Mouse (Mus musculus): ENCODE measurements around the gene Tmx2.
"Not testable (repeated sequence)": the region's sequence is repeated elsewhere in the genome, so short reads cannot be mapped to it uniquely, and the experiment has no call there.

Tmx2 gene

GRCm38 (mm10) chr2:84682605-84683183, 3.8 kb upstream of the Tmx2 start:
- DNase-seq = no peak

GRCm38 (mm10) chr2:84677968-84678880, 716 bp downstream of the Tmx2 start, which contains the start of the genes Gm28635 and Med19:
Gene Gm28635 (minus strand): TSS chr2:84678041.
Gene Med19 (plus strand): TSS chr2:84678402.
- peak; percentile 84 for DNase-seq

GRCm38 (mm10) chr2:84677270-84677967, 1.5 kb downstream of the Tmx2 start:
- DNase-seq = no peak

DNA sequence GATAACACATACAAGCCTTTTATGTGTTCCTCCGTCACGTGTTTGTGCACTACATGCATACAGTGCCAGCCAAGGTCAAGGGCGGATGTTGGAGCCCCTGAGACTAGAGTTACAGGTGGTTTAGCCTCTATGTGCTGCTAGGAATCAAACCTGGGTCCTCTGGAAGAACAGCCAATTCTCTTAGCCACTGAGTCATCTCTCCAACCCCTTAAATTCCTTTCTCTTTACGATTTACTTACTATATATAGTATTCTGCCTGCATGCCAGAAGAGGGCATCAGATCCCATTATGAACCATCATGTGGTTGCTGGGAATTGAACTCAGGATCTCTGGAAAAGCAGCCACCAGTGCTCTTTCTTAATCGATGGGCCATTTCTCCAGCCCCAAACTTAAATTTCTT, 7.4 kb downstream of the Tmx2 start:
- DNase-seq = not testable (repeated sequence)

DNA sequence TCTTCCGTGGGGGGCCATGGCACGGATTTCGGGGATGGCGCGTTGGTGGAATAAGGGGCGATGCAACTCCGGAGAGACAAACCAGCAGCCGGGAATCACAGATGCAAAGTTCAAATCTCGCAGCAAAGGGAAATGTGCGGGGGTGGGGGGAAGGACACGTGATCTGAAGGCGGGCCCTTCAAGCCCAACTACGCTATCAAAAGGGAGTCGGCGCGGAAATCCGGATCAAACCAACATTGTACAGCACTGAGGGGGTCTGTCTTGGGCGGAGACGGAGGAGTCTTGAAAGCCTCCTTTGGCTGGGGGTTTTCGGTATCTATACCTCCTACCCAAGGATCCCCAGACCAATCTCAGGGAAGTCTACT, 8.4 kb downstream of the Tmx2 start, which contains the start of gene Selenoh:
Gene Selenoh, minus strand, starts transcription at position 202 of the 365 bp plus-strand sequence.
- peak; percentile 87 for DNase-seq

- DNase-seq = no peak
These were observed 8.9 kb downstream of the Tmx2 start for GRCm38 (mm10) chr2:84669828-84670568.

DNA sequence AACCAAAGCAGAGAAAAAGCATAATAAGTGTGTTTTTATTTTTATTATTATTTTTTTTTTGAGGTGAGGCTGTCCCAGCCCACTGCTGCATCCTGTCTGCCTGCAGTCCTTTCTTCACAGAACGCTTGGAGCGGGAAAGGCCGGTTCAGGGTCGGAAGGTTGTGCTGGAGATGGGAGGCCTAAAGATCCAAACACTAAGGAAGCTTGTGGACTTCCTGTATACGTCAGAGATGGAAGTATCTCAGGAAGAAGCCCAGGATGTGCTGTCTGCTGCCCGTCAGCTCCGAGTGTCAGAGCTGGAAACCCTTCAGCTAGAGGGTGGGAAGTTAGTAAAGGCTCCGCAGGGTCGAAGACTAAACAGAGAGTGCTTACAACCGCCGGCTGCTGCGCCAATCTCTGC, 12.9 kb downstream of the Tmx2 start:
- no peak for DNase-seq

GRCm38 (mm10) chr2:84662866-84663265, 16.1 kb downstream of the Tmx2 start:
- peak; percentile 80 for DNase-seq

DNA sequence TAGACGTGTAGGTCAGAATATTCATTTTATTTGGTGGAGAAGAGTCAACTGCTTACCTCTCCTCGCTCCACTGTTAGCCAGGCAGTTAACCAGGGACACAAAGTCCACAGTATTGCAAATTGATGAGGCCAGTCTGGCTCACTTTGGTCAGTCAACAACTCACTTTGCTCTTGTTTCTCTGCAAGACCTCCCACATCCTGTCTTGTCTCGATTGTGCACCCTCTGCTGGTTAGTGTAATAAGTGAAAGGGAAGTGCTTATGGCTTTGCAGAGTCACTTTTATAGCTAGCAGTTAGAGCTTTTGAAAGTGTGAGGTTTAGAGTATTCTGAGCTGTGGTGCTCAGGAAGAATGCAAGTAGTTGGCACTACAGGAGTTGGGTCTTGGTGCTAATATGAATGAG, 18.7 kb downstream of the Tmx2 start:
- peak; percentile 46 for DNase-seq

- DNase-seq = no peak
These were observed 20.1 kb downstream of the Tmx2 start, which contains the start of gene Btbd18 for GRCm38 (mm10) chr2:84658806-84659205. Gene Btbd18 (plus strand): TSS chr2:84659079.

GRCm38 (mm10) chr2:84655864-84656263, 23.1 kb downstream of the Tmx2 start:
- DNase-seq = no peak

DNA sequence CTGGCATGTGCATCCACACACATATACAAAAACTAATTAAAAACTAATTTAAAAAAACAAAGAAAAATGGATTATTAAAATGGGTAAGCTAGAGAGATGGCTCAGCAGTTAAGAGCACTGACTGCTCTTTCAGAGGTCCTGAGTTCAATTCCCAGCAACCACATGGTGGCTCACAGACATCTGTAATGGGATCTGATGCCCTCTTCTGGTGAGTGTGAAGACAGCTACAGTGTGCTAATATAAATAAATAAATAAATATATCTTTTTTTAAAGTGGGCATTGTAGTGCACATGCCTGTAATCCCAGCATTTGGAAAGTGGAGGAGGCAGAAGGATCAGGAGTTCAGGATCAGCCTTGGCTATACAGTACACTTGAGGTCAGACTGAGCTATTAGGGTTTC, 25.6 kb downstream of the Tmx2 start:
- no peak for DNase-seq

- no peak for DNase-seq
These were observed 28.3 kb downstream of the Tmx2 start, which contains the start of gene Ctnnd1 for GRCm38 (mm10) chr2:84650464-84651195. Gene Ctnnd1 (minus strand): TSS chr2:84650765.

DNA sequence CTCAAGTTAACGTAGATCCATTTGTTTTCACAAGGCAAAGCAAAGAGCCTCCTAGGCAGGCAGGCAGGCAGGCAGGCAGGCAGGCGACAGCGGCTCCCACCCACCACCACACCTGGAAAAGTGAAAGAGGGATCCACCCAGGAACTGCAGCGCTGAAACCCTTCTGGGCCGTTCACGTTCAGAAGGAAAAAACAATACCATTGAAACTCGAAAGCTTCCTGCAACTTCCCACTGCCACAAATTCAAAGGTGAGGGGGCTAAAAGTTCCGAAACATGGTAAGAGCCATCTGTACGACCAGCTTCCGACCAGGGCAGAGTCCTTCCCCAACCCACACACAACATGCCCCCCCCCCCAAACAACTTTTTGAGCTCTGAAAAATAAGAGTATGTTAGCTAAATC, 29.3 kb downstream of the Tmx2 start:
- DNase-seq = peak; percentile 17

DNA sequence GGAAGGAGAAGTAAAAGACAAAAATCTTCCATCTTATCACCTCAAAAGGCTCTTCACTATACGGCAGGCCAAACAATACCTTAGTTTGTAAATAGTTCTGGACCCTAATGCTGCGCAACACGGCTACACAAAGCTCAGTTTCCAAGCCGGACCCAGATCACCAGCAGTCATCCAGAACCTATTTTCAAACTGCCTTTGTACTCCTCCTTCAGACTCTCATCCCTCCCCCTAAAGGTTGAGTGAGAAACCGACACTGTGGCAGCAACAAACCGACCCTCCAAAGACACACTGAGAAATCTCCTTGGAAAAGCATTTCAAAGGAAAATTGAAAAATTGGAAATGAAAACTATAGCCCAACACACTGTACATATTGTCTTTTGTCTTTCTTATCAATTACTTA, 30.6 kb downstream of the Tmx2 start:
- no peak for DNase-seq

DNA sequence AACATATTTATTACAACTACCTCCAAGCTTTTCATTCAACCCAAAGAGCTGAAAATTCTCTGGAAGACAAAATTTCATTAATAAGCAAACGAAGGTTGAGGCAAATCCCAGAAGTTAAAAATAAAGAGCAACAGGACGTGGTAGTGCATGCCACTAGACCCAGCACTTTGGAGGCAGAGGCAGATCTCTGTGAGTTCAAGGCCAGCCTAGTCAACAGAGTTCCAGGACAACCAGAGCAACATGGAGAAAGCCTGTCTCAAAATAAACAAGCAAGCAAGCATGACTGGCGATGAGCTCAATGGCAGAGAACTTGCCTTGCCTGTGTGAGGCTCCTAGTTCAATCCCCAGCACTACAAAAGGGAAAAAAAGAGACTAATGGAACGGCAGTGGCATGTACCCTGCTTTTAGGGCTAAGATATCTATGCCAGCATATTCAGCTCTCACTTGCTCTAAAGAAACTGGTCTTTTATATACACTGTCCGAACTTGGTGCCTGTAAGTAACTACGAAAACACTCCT, 31.8 kb downstream of the Tmx2 start:
- DNase-seq = no peak

GRCm38 (mm10) chr2:84646138-84646537, 32.8 kb downstream of the Tmx2 start:
- DNase-seq = no peak

DNA sequence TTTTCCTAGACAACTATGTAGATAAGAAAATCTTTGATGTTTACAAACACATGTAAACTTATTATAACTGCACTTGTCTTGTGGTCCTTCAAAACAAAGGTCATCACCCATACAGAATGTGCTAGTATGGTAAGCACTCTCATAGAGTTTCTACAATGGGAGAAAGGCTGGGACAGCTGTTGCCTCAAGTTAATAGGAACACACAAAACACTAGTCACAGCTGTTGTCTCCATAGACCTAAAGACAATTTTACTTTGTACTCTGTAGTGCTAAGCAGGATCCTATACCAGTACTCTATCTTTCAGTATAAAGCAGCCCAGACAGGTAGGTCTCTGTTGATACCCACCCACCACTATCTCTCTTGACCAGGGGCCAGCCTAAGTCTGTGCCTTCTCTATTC, 38.1 kb downstream of the Tmx2 start:
- DNase-seq = no peak

DNA sequence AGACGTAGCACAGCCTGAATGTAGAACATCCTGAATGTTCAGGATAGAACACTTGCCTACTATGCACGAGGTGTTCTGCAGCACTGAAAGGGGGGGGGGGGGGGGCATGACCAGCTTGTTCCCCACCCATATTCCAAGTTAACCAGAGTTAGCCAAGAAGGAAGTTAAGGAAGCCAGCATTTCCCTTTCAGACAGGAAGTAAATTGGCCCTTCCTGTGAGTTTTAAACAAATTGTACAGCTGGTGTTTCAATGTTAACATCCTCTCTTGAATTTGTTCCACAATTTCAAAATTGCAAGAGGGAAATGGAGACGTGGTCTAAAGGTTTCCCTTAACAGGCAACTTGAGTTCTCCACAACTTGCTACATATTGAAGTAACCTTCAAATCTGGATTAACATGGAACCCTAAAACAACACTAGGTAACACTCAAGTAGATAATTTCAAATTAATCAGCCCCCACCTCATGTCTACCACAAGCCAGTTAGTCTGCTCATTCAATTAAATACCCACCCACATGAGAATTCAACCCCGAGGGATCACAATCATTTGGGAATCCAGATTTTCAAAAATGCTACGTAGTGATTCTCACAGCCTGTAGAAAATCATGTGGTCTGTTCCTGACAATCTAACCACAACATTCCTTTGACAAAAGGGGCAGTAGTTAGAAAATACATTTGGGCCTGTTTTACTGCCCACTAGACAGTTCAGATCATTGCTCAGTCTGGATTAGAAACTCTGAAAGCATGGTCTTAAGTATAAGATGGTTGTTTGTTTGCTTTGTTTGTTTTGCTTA, 40.3 kb downstream of the Tmx2 start:
- DNase-seq = no peak

- no peak for DNase-seq
These were observed 41.3 kb downstream of the Tmx2 start for GRCm38 (mm10) chr2:84637452-84638165.

Data from thymus, postnatal 4 days (tissue).